Mouse (Mus musculus) heart, postnatal 10 days (tissue): Measurements from ENCODE around the gene Slit3. TPM values are rescaled to one million over a fixed set of nuclear protein-coding genes. Genes with fewer than 3 reads are reported as not detected.

Experiments
- microRNA-seq, 2 experiments: library from miRNA; unstranded; fragments of <30 nt; microRNA quantifications; one replicate each; pipeline ENCODE4 v1.2.0; 2022
- total RNA-seq, 2 experiments: library from RNA; stranded (reverse); gene quantifications; 2 replicates each; pipeline ENCODE4 v1.2.3; 2021

Slit3 gene
- total RNA-seq, 2 experiments from 2014 or later = 16.2 to 20.4 TPM

Small RNA genes lying within 50 kb of the gene (microRNA-seq; reads per million reads assigned to microRNA genes)
- 12.6 to 24.3 reads per million in 2 experiments for gene Mir218-2
